Mouse (Mus musculus) limb, embryonic 13.5 days (tissue): Measurements from ENCODE around the gene Wdr77. TPM values are rescaled to one million over a fixed set of nuclear protein-coding genes. Genes with fewer than 3 reads are reported as not detected.
"Not testable (repeated sequence)": the region's sequence is repeated elsewhere in the genome, so short reads cannot be mapped to it uniquely, and the experiment has no call there.

ENCODE experiments used
- ATAC-seq: fragments of 200-750 bp; cut with Nextera tagmentation; 2 replicates; pipeline ENCODE4 v1.8.0; 2017; ENCODE audit warnings: low read depth, moderate number of reproducible peaks, moderate TSS enrichment; ENCODE audit not compliant: low FRiP score
- H3K27ac ChIP-seq: fragments of 300-500 bp; sonication (generic); 2 replicates; pipeline ENCODE4 v1.5.1; 2015; ENCODE audit warnings: inconsistent platforms, mild to moderate bottlenecking, moderate library complexity
- H3K27me3 ChIP-seq: fragments of 300-500 bp; sonication (generic); 2 replicates; pipeline ENCODE4 v1.6.1; 2015; ENCODE audit warnings: mild to moderate bottlenecking, inconsistent platforms
- H3K36me3 ChIP-seq: fragments of 300-500 bp; sonication (generic); 2 replicates; pipeline ENCODE4 v1.6.1; 2015; ENCODE audit warnings: inconsistent platforms, mild to moderate bottlenecking, moderate library complexity
- H3K4me1 ChIP-seq: fragments of 300-500 bp; sonication (generic); 2 replicates; pipeline ENCODE4 v1.6.1; 2015; ENCODE audit warnings: inconsistent platforms
- H3K4me2 ChIP-seq: fragments of 300-500 bp; sonication (generic); replicated peaks from 2 replicates; pipeline ENCODE4 v1.6.1; 2015; ENCODE audit warnings: inconsistent platforms, mild to moderate bottlenecking, moderate library complexity
- H3K4me3 ChIP-seq: fragments of 300-500 bp; sonication (generic); 2 replicates; pipeline ENCODE4 v1.5.1; 2015; ENCODE audit warnings: moderate library complexity, mild to moderate bottlenecking, inconsistent platforms
- H3K9ac ChIP-seq: fragments of 300-500 bp; sonication (generic); 2 replicates; pipeline ENCODE4 v1.6.1; 2015; ENCODE audit warnings: mild to moderate bottlenecking, inconsistent platforms
- H3K9me3 ChIP-seq: fragments of 300-500 bp; sonication (generic); 2 replicates; pipeline ENCODE4 v1.6.1; 2016; ENCODE audit warnings: inconsistent platforms
- WGBS: fragments of 180-500 bp; shearing (Covaris S2); methylation state at CpG from one replicate; pipeline ENCODE4 v1.1.7; 2015; 5-methylcytosine and 5-hydroxymethylcytosine counted together
- polyA plus RNA-seq: library from polyadenylated mRNA; unstranded; fragments of >200 nt; fragmentation: Nextera tagmentation; extraction: Ambion mirVana; gene quantifications from 2 replicates; pipeline ENCODE4 v1.2.1, GENCODE M21; 2015

The Wdr77 gene
- polyA plus RNA-seq, 1 experiment from 2014 or later: 114 TPM

DNA sequence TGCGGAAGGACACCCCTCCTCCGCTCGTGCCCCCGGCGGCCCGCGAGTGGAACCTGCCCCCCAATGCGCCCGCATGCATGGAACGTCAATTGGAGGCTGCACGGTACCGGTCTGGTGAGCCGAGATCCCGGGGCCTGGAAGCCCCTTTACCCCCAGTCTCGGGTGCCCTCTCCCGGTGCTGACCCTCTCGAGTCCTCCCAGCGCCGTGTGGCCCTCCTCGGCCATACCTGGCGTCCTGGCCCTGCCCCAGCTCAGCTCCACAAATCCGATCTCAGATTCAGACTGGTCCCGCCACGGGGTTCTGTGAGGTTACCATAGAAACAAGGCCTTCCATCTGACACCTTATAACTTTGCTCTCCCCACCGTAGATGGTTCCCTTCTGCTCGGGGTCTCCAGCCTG, 416 bp downstream of the Wdr77 start:
- Histone ChIP-seq H3K4me1 (peaks cover 32% of the 10 kb centered on the region), H3K27ac (peak overlapping the region; percentile 79; the same call in 1 of the 2 replicates), H3K9me3 (no peaks in the 10 kb centered on the region; the same call in 1 of the 2 replicates), H3K36me3 (peaks cover 53% of the 10 kb centered on the region), H3K4me3 (peak overlapping the region; percentile 95), H3K9ac (peak overlapping the region; percentile 95), H3K27me3 (no peaks in the 10 kb centered on the region), H3K4me2 (peak overlapping the region; percentile 89)
- WGBS: under 1% methylated on average over 26 of the region's 26 CpGs
- ATAC-seq: peak; percentile 80

DNA sequence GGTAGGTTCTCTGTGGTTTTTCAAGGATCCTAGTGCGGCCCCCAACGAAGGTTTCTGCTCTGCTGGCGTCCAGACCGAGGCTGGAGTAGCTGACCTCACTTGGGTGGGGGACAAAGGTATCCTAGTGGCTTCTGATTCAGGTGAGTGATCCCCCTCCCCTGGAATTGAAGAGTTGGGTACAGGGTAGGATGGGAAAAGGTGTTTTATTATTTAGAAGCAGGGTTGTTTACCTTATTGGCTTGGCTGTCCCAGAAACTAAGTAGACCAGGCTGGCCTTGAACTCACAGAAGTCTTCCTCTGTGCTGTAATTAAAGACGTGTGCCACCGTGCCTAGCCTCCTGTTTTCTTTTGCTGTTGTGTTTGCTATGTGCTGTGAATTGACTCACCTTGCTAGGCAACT, 830 bp downstream of the Wdr77 start, which contains the start of gene Atp5f1:
Atp5f1 (minus strand) TSS at position 101 of the 400 bp plus-strand sequence.
- H3K27ac ChIP-seq: peak within 1 kb of the TSS; percentile 79
- H3K36me3 ChIP-seq: peaks cover 53% of the 10 kb centered on the region
- ATAC-seq: no peak
- H3K27me3 ChIP-seq: no peaks in the 10 kb centered on the region
- peak within 1 kb of the TSS; percentile 89 for H3K4me2 ChIP-seq
- WGBS: 4% methylated on average over 6 of the region's 6 CpGs
- peak within 1 kb of the TSS; percentile 95 for H3K4me3 ChIP-seq
- peaks cover 32% of the 10 kb centered on the region for H3K4me1 ChIP-seq
- peak within 1 kb of the TSS; percentile 96 for H3K9ac ChIP-seq
- H3K9me3 ChIP-seq: no peaks in the 10 kb centered on the region; the same call in 1 of the 2 replicates

- Histone ChIP-seq H3K4me1 (peaks cover 32% of the 10 kb centered on the region), H3K4me2 (peak overlapping the region; percentile 89), H3K36me3 (peaks cover 58% of the 10 kb centered on the region), H3K4me3 (peak overlapping the region; percentile 95; the same call in 1 of the 2 replicates), H3K27ac (no peak overlapping the region), H3K9me3 (no peaks in the 10 kb centered on the region; the same call in 1 of the 2 replicates), H3K9ac (peak overlapping the region; percentile 95; the same call in 1 of the 2 replicates), H3K27me3 (no peaks in the 10 kb centered on the region)
- 100% methylated on average over 2 of the region's 2 CpGs for WGBS
- ATAC-seq: no peak
These were observed 1.5 kb downstream of the Wdr77 start for GRCm38 (mm10) chr3:105960700-105961099.

GRCm38 (mm10) chr3:105971831-105972446, 12.8 kb downstream of the Wdr77 start:
- Histone ChIP-seq H3K9me3 (no peaks in the 10 kb centered on the region), H3K27ac (no peak overlapping the region), H3K36me3 (peaks cover 38% of the 10 kb centered on the region), H3K4me3 (no peak overlapping the region), H3K27me3 (no peaks in the 10 kb centered on the region), H3K4me2 (no peak overlapping the region), H3K4me1 (no peaks in the 10 kb centered on the region), H3K9ac (no peak overlapping the region)
- ATAC-seq: no peak
- WGBS: 80% methylated on average over 5 of the region's 5 CpGs

DNA sequence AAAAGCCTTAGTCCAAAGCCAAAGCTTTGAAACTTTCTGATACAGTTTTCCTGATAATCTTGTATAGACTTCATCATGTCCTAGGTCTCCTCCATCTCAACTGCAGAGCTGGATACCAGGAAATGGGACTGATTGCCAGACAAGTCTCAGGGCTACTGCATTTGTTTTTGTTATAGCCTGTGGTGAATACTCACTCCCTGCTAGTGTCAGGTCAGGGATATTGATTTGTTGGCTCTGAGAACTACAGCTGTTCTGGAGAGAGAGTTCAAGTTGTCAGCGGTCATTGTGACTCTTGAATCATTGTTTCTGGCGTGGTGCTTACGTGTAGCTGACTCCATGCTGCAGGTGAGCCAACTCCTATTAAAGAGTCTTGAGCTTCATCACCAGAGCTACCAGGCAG, 14.2 kb downstream of the Wdr77 start, which contains the start of gene Ovgp1:
Ovgp1 (plus strand) TSS at position 301 of the 400 bp plus-strand sequence.
- Histone ChIP-seq H3K27ac (no peak within 1 kb of the TSS), H3K9me3 (no peaks in the 10 kb centered on the region), H3K9ac (no peak within 1 kb of the TSS), H3K27me3 (no peaks in the 10 kb centered on the region), H3K4me3 (no peak within 1 kb of the TSS), H3K36me3 (peaks cover 24% of the 10 kb centered on the region), H3K4me1 (no peaks in the 10 kb centered on the region), H3K4me2 (no peak within 1 kb of the TSS)
- 87% methylated on average over 3 of the region's 3 CpGs for WGBS
- ATAC-seq: no peak

GRCm38 (mm10) chr3:105974174-105974573, 15.0 kb downstream of the Wdr77 start:
- 79% methylated on average over 2 of the region's 2 CpGs for WGBS
- Histone ChIP-seq H3K9me3 (no peaks in the 10 kb centered on the region), H3K27ac (no peak overlapping the region), H3K36me3 (peaks cover 16% of the 10 kb centered on the region), H3K4me3 (no peak overlapping the region), H3K9ac (no peak overlapping the region), H3K4me2 (no peak overlapping the region), H3K27me3 (no peaks in the 10 kb centered on the region), H3K4me1 (no peaks in the 10 kb centered on the region)
- no peak for ATAC-seq

DNA sequence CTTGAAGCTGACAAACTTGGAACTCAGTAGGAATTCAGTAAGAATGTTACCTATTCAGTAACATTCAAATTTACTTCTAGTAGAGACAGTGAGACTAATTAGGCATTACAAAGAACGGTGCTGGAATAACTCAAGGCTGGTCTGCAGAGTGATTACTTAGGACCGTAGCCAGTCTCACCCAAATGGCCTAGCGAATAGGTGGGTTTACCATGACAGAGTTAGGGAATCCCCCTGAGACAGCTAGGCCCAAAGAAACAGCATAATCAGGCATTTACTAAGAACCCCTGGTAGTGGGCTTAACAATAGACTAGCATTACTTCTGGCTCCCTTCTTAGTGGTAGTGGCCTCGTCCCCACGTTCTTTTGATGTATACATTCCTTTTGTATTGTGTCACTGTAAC, 30.4 kb downstream of the Wdr77 start:
- not testable (repeated sequence) for H3K27me3 ChIP-seq, H3K27ac ChIP-seq, H3K4me3 ChIP-seq, H3K4me2 ChIP-seq, H3K9me3 ChIP-seq, H3K36me3 ChIP-seq, H3K9ac ChIP-seq, H3K4me1 ChIP-seq, ATAC-seq
- 59% methylated on average over 5 of the region's 5 CpGs for WGBS

GRCm38 (mm10) chr3:105991653-105992283, 32.6 kb downstream of the Wdr77 start:
- 29% methylated on average over 4 of the region's 4 CpGs for WGBS
- H3K4me2 ChIP-seq: no peak overlapping the region
- no peaks in the 10 kb centered on the region for H3K4me1 ChIP-seq
- no peak overlapping the region for H3K4me3 ChIP-seq
- no peaks in the 10 kb centered on the region for H3K9me3 ChIP-seq
- H3K9ac ChIP-seq: no peak overlapping the region
- H3K27me3 ChIP-seq: no peaks in the 10 kb centered on the region
- H3K27ac ChIP-seq: no peak overlapping the region
- H3K36me3 ChIP-seq: no peaks in the 10 kb centered on the region
- peak; percentile 48 for ATAC-seq

GRCm38 (mm10) chr3:105994730-105995129, 35.6 kb downstream of the Wdr77 start:
- ATAC-seq: no peak
- no peaks in the 10 kb centered on the region for H3K27me3 ChIP-seq
- no peak overlapping the region for H3K4me2 ChIP-seq
- no peak overlapping the region for H3K27ac ChIP-seq
- H3K4me3 ChIP-seq: no peak overlapping the region
- no peaks in the 10 kb centered on the region for H3K36me3 ChIP-seq
- no peaks in the 10 kb centered on the region for H3K4me1 ChIP-seq
- no peaks in the 10 kb centered on the region for H3K9me3 ChIP-seq
- no peak overlapping the region for H3K9ac ChIP-seq
- WGBS: 13% methylated on average over 2 of the region's 2 CpGs

DNA sequence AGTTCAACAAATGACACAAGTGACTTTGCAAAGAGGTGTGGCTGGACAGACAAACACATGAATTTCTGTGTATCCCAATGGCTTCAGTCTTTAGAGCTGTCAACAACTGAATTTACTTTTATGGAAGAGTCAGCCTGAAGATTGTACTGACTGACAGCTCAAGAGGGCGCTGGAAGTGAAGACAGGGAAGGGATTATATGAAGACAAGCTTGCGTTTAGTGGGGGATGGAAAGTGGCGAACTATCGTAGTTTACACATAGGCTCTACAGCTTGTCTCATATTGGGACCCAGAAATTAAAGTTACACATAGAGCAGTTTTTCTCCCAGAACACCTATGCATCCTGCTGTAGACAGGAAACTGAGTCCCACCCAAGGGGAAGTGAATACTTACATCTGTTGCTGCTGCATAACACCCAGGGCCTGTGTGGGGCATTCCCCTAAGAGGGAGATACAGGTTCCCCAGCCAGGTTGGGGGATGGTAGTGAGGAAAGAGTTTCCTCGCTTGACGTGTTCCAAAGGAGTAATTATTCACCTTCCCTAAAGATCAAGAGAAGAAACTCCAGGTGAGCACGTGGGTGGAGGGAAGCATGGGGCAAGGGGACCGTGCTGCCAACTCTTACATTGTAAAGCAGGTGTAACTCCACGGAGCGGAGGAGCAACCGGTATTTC, 41.7 kb downstream of the Wdr77 start:
- Histone ChIP-seq H3K4me3 (peak overlapping the region; percentile 19), H3K27ac (no peak overlapping the region), H3K27me3 (no peaks in the 10 kb centered on the region), H3K9ac (no peak overlapping the region), H3K9me3 (no peaks in the 10 kb centered on the region), H3K4me1 (peaks cover 9% of the 10 kb centered on the region; the same call in 1 of the 2 replicates), H3K36me3 (no peaks in the 10 kb centered on the region), H3K4me2 (peak overlapping the region; percentile 50)
- no peak for ATAC-seq
- WGBS: 17% methylated on average over 11 of the region's 11 CpGs

- no peaks in the 10 kb centered on the region for H3K27me3 ChIP-seq
- no peaks in the 10 kb centered on the region for H3K9me3 ChIP-seq
- H3K4me3 ChIP-seq: peak overlapping the region; percentile 19
- no peak overlapping the region for H3K9ac ChIP-seq
- H3K27ac ChIP-seq: no peak overlapping the region
- ATAC-seq: peak; percentile 89
- H3K4me1 ChIP-seq: peaks cover 9% of the 10 kb centered on the region; the same call in 1 of the 2 replicates
- WGBS: 21% methylated on average over 17 of the region's 17 CpGs
- H3K36me3 ChIP-seq: no peaks in the 10 kb centered on the region
- H3K4me2 ChIP-seq: peak overlapping the region; percentile 50
These were observed 42.5 kb downstream of the Wdr77 start for GRCm38 (mm10) chr3:106001416-106002370.
